ENCODE assay signal across 14 mouse cellular contexts in genomic region chr4:133874865-133875517, GRCm38 (mm10). TPM values are rescaled to one million over a fixed set of nuclear protein-coding genes. Genes with fewer than 3 reads are reported as not detected.
DNase-seq lines count a peak whose midpoint lies in the region; ATAC-seq and TF ChIP-seq lines count a peak whose summit lies in the region.
"Had no signal": no experiment of that assay in that cellular context is flagged by ENCODE, and none has a peak within 500 bp of the region (broad histone marks: within the 10 kb centered on the region; RNA-seq: fewer than 3 reads in every experiment).

No protein-coding gene starts in this region.

- peaks cover 4% of the 10 kb centered on the region for H3K4me1 ChIP-seq in lung, adult 2 months (ENCODE audit: control insufficient read depth, insufficient read depth, low read length)
- H3K4me1 ChIP-seq in forebrain, embryonic 14.5 days (ENCODE audit: control insufficient read depth, insufficient read depth, low read length): no peaks in the 10 kb centered on the region
- H3K4me1 ChIP-seq: hindbrain, embryonic 12.5 days had no signal

- no peak for TF ChIP-seq POLR2A in lung, adult 2 months (IDR thresholded peaks at IDR 0.05; ENCODE audit: borderline replicate concordance, extremely low read depth, low read depth, low read length)

- H3K4me2 ChIP-seq in forebrain, embryonic 14.5 days (ENCODE audit: low read length): no peak overlapping the region
- H3K4me2 ChIP-seq: hindbrain, embryonic 12.5 days; lung, embryonic 15.5 days had no signal

- TF ChIP-seq CTCF in lung, adult 2 months (IDR thresholded peaks at IDR 0.05; ENCODE audit: insufficient read depth, low read length): no peak

- 64% methylated on average over 13 of the region's 13 CpGs for WGBS in lung, adult 2 months
- 83% methylated on average over 13 of the region's 13 CpGs for WGBS in forebrain, embryonic 14.5 days

- no peak overlapping the region for H3K4me3 ChIP-seq in lung, adult 2 months (replicated peaks; ENCODE audit: extremely low read depth, low read depth, low read length)
- H3K4me3 ChIP-seq in forebrain, embryonic 14.5 days (ENCODE audit: low read depth, low read length): no peak overlapping the region
- H3K4me3 ChIP-seq: hindbrain, embryonic 12.5 days; lung, embryonic 15.5 days had no signal

- no peaks in the 10 kb centered on the region for H3K9me3 ChIP-seq in forebrain, embryonic 14.5 days (replicated peaks; ENCODE audit: control insufficient read depth, low read length)
- H3K9me3 ChIP-seq: G1E; hindbrain, embryonic 12.5 days; lung, embryonic 15.5 days had no signal

- H3K9ac ChIP-seq in forebrain, embryonic 14.5 days (ENCODE audit: low read length): no peak overlapping the region
- H3K9ac ChIP-seq: lung, embryonic 15.5 days had no signal

- ATAC-seq in granulocyte monocyte progenitor cell, adult 5-6 weeks (replicated peaks; ENCODE audit: poor library complexity, severe bottlenecking): peak; percentile 68
- peak; percentile 45 for ATAC-seq in megakaryocyte progenitor cell, adult 5-6 weeks (replicated peaks; ENCODE audit: poor library complexity)
- ATAC-seq in forebrain, embryonic 14.5 days: no peak
- ATAC-seq: midbrain, embryonic 16.5 days had no signal

- no peak overlapping the region for H3K27ac ChIP-seq in forebrain, embryonic 14.5 days (ENCODE audit: low read depth, low read length)
- H3K27ac ChIP-seq: hindbrain, embryonic 12.5 days; lung, embryonic 15.5 days had no signal

- peak; percentile 33 for DNase-seq in cerebellum, adult 9-11 months
- DNase-seq in cerebellum, postnatal 10 days: no peak
- peak; percentile 29 to 33 for DNase-seq in lung, postnatal 4 days
- no peak for DNase-seq in lung, adult 2 months
- no peak for DNase-seq in frontal cortex, postnatal 25 days (ENCODE audit: low spot score in 2 of 2)
- no peak for DNase-seq in forebrain, embryonic 14.5 days (ENCODE audit: low spot score)
- DNase-seq: kidney, adult 2 months; right cerebral cortex, adult 18-20 months had no signal

- H3K36me3 ChIP-seq in forebrain, embryonic 14.5 days (ENCODE audit: control insufficient read depth, insufficient read depth, low read length): no peaks in the 10 kb centered on the region
- H3K36me3 ChIP-seq: hindbrain, embryonic 12.5 days; lung, embryonic 15.5 days had no signal

- no peaks in the 10 kb centered on the region for H3K27me3 ChIP-seq in forebrain, embryonic 14.5 days (replicated peaks; ENCODE audit: control insufficient read depth, insufficient read depth, low read length)
- H3K27me3 ChIP-seq: hindbrain, embryonic 12.5 days; lung, embryonic 15.5 days had no signal

RNA-seq across cellular contexts. Expression of gene Rps6ka1, which starts 12.6 kb away (rescaled TPM):
- polyA plus RNA-seq in lung, adult 2 months (2012; rRNA removed): 57.2 and 65.6 TPM in 2 replicates
- total RNA-seq in granulocyte monocyte progenitor cell, adult 5-6 weeks (2014; fragmentation: Nextera tagmentation): 172 and 174 TPM in 2 replicates
- 148 and 151 TPM in 2 replicates for total RNA-seq in granulocyte monocyte progenitor cell, adult 5-6 weeks (2017)
- total RNA-seq in megakaryocyte progenitor cell, adult 5-6 weeks (2015): 96.7 and 112 TPM in 2 replicates
- 126 and 160 TPM in 2 replicates for total RNA-seq in megakaryocyte progenitor cell, adult 5-6 weeks (2017)
- 13.5 and 16.2 TPM in 2 replicates for polyA plus RNA-seq in forebrain, embryonic 14.5 days (2014; fragmentation: Nextera tagmentation; extraction: Ambion mirVana)

Comparison
In these comparisons a context has a peak if more than half of its experiments do, and no peak if none do; other contexts are left out.
1. DNase-seq: peak in cerebellum, adult 9-11 months (single experiment) and lung, postnatal 4 days (2 of 2); none in cerebellum, postnatal 10 days (0 of 2), lung, adult 2 months (single experiment), frontal cortex, postnatal 25 days (0 of 2) and forebrain, embryonic 14.5 days (single experiment).